Mouse (Mus musculus): ENCODE results near the gene Tuft1. TPM values are rescaled to one million over a fixed set of nuclear protein-coding genes. Genes with fewer than 3 reads are reported as not detected.

Gene Tuft1
- total and polyA plus RNA-seq, 3 experiments = 4.0 to 7.4 (median 7.2) TPM

GRCm38 (mm10) chr3:94601959-94602358, 56.7 kb downstream of the Tuft1 start:
- peaks cover 0 to 9% of the 10 kb centered on the region in 2 experiments; a peak in 2 of 4 replicates for H3K4me1 ChIP-seq (ENCODE audit: control insufficient read depth in 1 of 2, insufficient read depth in 2 of 2)
- H3K36me3 ChIP-seq (replicated peaks in 1 of 2; ENCODE audit: control insufficient read depth in 1 of 2, insufficient read depth in 1 of 2, low read length in 1 of 2) = no peaks in the 10 kb centered on the region
- dilution Hi-C loops (cut with MboI; ENCODE audit: extremely low pct_ligation_motif_present, extremely low pct_unique_long_range_greater_than_20kb, low sequenced_read_pairs) = no loop called here
- H3K4me3 ChIP-seq (replicated peaks in 1 of 3; ENCODE audit: low read depth in 2 of 3, low read length in 2 of 3, poor library complexity in 1 of 3) = no peak overlapping the region
- in situ Hi-C loops (cut with MboI; ENCODE audit: low pct_ligation_motif_present, low pct_unique_long_range_greater_than_20kb, low sequenced_read_pairs) = loop anchor here (25.0 kb wide), 1 partner anchor 140 kb away; no protein-coding TSS in a partner anchor
- H3K27me3 ChIP-seq (replicated peaks) = no peaks in the 10 kb centered on the region
- H3K4me2 ChIP-seq (ENCODE audit: insufficient read depth, low read depth, poor library complexity, severe bottlenecking) = peak overlapping the region; percentile 86; the same call in 1 of the 2 replicates
- no peak for TF ChIP-seq POLR2AphosphoS2 (IDR thresholded peaks at IDR 0.05; ENCODE audit: low read depth, low read length)
- TF ChIP-seq KAT2A (IDR thresholded peaks at IDR 0.05; ENCODE audit: insufficient replicate concordance, low read length) = 0 out of 2 replicates have a peak, but pooled peaks have one; percentile 29
- peak; percentile 37; the same call in 1 of the 2 replicates for TF ChIP-seq NELFE (IDR thresholded peaks at IDR 0.05; ENCODE audit: low read depth, low read length)
- no peak for TF ChIP-seq USF2 (conservative IDR thresholded peaks at IDR 0.05; ENCODE audit: low read depth, low read length)
- TF ChIP-seq TCF12 (IDR thresholded peaks at IDR 0.05; ENCODE audit: low read depth, low read length) = peak; percentile 32; the same call in 1 of the 2 replicates
- no peak for TF ChIP-seq MYC (IDR thresholded peaks at IDR 0.05; ENCODE audit: low read depth, low read length)
- 0 out of 2 replicates have a peak, but pooled peaks have one; percentile 34 for TF ChIP-seq MXI1 (IDR thresholded peaks at IDR 0.05; ENCODE audit: low read depth, low read length)
- TF ChIP-seq SMC3 (IDR thresholded peaks at IDR 0.05; ENCODE audit: low read depth, low read length) = peak; percentile 82
- TF ChIP-seq CTCF (conservative IDR thresholded peaks at IDR 0.05 in 1 of 2, IDR thresholded peaks at IDR 0.05 in 1 of 2; ENCODE audit: low read depth in 2 of 2, low read length in 2 of 2) = peak; percentile 60 to 86; a peak in 3 of 4 replicates
- no peak for TF ChIP-seq ZNF384 (IDR thresholded peaks at IDR 0.05; ENCODE audit: low read depth, low read length)
- TF ChIP-seq MAX (IDR thresholded peaks at IDR 0.05; ENCODE audit: low read length) = 0 out of 2 replicates have a peak, but pooled peaks have one; percentile 13
- peak; percentile 72 for TF ChIP-seq RAD21 (IDR thresholded peaks at IDR 0.05; ENCODE audit: low read depth, low read length)
- peak; percentile 33; the same call in 1 of the 2 replicates for TF ChIP-seq IRF4 (IDR thresholded peaks at IDR 0.05; ENCODE audit: low read depth, low read length)
- no peak for TF ChIP-seq EP300 (IDR thresholded peaks at IDR 0.05; ENCODE audit: low read length)
- no peak for TF ChIP-seq CHD1 (IDR thresholded peaks at IDR 0.05; ENCODE audit: low read depth, low read length)
- TF ChIP-seq MEF2A (IDR thresholded peaks at IDR 0.05; ENCODE audit: borderline replicate concordance, low read depth, low read length) = 0 out of 2 replicates have a peak, but pooled peaks have one; percentile 48
- TF ChIP-seq ZC3H11A (IDR thresholded peaks at IDR 0.05; ENCODE audit: low read depth, low read length) = peak; percentile 23; the same call in 1 of the 2 replicates
- TF ChIP-seq MAZ (IDR thresholded peaks at IDR 0.05; ENCODE audit: low read depth, low read length) = peak; percentile 83
- H3K27ac ChIP-seq (ENCODE audit: insufficient read depth, low read depth) = no peak overlapping the region
- DNase-seq (ENCODE audit: extremely low read depth) = peak; percentile 65
- no peaks in the 10 kb centered on the region for H3K9me3 ChIP-seq (replicated peaks; ENCODE audit: low read length)
- H3K9ac ChIP-seq (ENCODE audit: insufficient read depth, low read depth) = no peak overlapping the region; the same call in 1 of the 2 replicates
- no peaks in the 10 kb centered on the region for H3K79me2 ChIP-seq (replicated peaks; ENCODE audit: control insufficient read depth, extremely low read depth, insufficient read depth, poor library complexity, severe bottlenecking)

- Histone ChIP-seq H3K4me3 (replicated peaks in 1 of 3; ENCODE audit: low read depth in 2 of 3, low read length in 2 of 3, poor library complexity in 1 of 3) (no peak overlapping the region), H3K9ac (ENCODE audit: insufficient read depth, low read depth) (no peak overlapping the region), H3K4me2 (ENCODE audit: insufficient read depth, low read depth, poor library complexity, severe bottlenecking) (no peak overlapping the region), H3K9me3 (replicated peaks; ENCODE audit: low read length) (no peaks in the 10 kb centered on the region), H3K36me3 (replicated peaks in 1 of 2; ENCODE audit: control insufficient read depth in 1 of 2, insufficient read depth in 1 of 2, low read length in 1 of 2) (no peaks in the 10 kb centered on the region), H3K27ac (ENCODE audit: insufficient read depth, low read depth) (no peak overlapping the region), H3K27me3 (replicated peaks) (no peaks in the 10 kb centered on the region), H3K4me1 (ENCODE audit: control insufficient read depth in 1 of 2, insufficient read depth in 2 of 2) (peaks cover 0 to 15% of the 10 kb centered on the region in 2 experiments; a peak in 2 of 4 replicates), H3K79me2 (replicated peaks; ENCODE audit: control insufficient read depth, extremely low read depth, insufficient read depth, poor library complexity, severe bottlenecking) (no peaks in the 10 kb centered on the region)
- dilution Hi-C loops (cut with MboI; ENCODE audit: extremely low pct_ligation_motif_present, extremely low pct_unique_long_range_greater_than_20kb, low sequenced_read_pairs) = no loop called here
- in situ Hi-C loops (cut with MboI; ENCODE audit: low pct_ligation_motif_present, low pct_unique_long_range_greater_than_20kb, low sequenced_read_pairs) = no loop called here
- TF ChIP-seq POLR2A (IDR thresholded peaks at IDR 0.05; ENCODE audit: low read depth, low read length) = no peak
- no peak for TF ChIP-seq NELFE (IDR thresholded peaks at IDR 0.05; ENCODE audit: low read depth, low read length)
- TF ChIP-seq E2F4 (IDR thresholded peaks at IDR 0.05; ENCODE audit: insufficient replicate concordance, low read depth, low read length) = no peak
- no peak for DNase-seq (ENCODE audit: extremely low read depth)
These were observed 61.4 kb downstream of the Tuft1 start for GRCm38 (mm10) chr3:94597224-94597779.
